Mouse (Mus musculus) C2C12 (cell line): Measurements from ENCODE around the gene Cstf1.

Experiments
- CEBPB ChIP-seq: IDR thresholded peaks from one replicate; pipeline ENCODE4 v1.6.1; 2011; ENCODE audit warnings: low read depth, mild to moderate bottlenecking, control low read depth, moderate library complexity
- CTCF ChIP-seq: IDR thresholded peaks from one replicate; pipeline ENCODE4 v1.5.1; 2011; ENCODE audit not compliant: control insufficient read depth, insufficient read depth, insufficient read length
- MAX ChIP-seq: IDR thresholded peaks from one replicate; pipeline ENCODE4 v1.6.1; 2011; ENCODE audit warnings: mild to moderate bottlenecking, control low read depth
- MYOD1 ChIP-seq: IDR thresholded peaks from one replicate; pipeline ENCODE4 v1.6.1; 2011; ENCODE audit warnings: low read depth; ENCODE audit not compliant: control insufficient read depth, insufficient read length
- MYOG ChIP-seq: IDR thresholded peaks from one replicate; pipeline ENCODE4 v1.6.1; 2011; ENCODE audit not compliant: control insufficient read depth, insufficient read length; ENCODE audit errors: extremely low read depth
- USF1 ChIP-seq: IDR thresholded peaks from one replicate; pipeline ENCODE4 v1.6.1; 2011; ENCODE audit warnings: low read depth, mild to moderate bottlenecking, control low read depth, moderate library complexity

DNA sequence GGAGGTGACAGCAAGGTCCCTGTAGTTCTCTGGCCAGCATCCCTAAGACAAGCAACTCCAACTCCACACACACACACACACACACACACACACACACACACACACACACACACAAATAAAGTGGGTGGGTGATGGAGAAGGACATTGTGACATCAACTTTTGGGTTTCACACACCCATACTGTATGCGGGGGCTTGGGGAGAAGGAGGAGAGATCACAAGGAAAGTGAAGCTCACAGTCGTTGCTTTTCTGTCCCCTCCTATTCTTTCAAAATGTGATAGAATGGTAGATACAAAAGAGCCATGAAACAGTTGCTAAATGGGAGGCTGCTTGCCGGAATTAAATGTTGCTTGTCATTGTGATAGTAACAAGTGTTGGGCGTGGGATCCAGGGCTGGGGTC lies 24.2 kb downstream of the Cstf1 start:
- TF ChIP-seq MAX = no peak
- no peak for TF ChIP-seq CTCF
- TF ChIP-seq MYOG = no peak
- no peak for TF ChIP-seq USF1
- TF ChIP-seq CEBPB = no peak
- TF ChIP-seq MYOD1 = no peak
